Mouse (Mus musculus) small intestine, adult 2 months (tissue): ENCODE data around the gene Tns1. TPM values are rescaled to one million over a fixed set of nuclear protein-coding genes. Genes with fewer than 3 reads are reported as not detected.
A peak's percentile ranks its signal among the peaks of the same experiment; 100 is the strongest.
"Not testable (repeated sequence)": the region's sequence is repeated elsewhere in the genome, so short reads cannot be mapped to it uniquely, and the experiment has no call there.

Experiments used
- H3K27ac ChIP-seq: fragments of 200-500 bp; 2 replicates; pipeline ENCODE4 v1.5.1; 2012; ENCODE audit warnings: low read depth, low read length, control low read depth, inconsistent platforms; ENCODE audit not compliant: insufficient read depth
- H3K27me3 ChIP-seq: fragments of 200-500 bp; 2 replicates; pipeline ENCODE4 v1.6.1; 2012; ENCODE audit warnings: mild to moderate bottlenecking, moderate library complexity, low read length, inconsistent platforms; ENCODE audit not compliant: control insufficient read depth, insufficient read depth
- H3K36me3 ChIP-seq: fragments of 200-500 bp; 2 replicates; pipeline ENCODE4 v1.6.1; 2012; ENCODE audit warnings: mild to moderate bottlenecking, low read length, control low read depth, inconsistent platforms; ENCODE audit not compliant: control insufficient read depth, insufficient read depth
- H3K4me1 ChIP-seq: fragments of 200-500 bp; 2 replicates; pipeline ENCODE4 v1.6.1; 2012; ENCODE audit warnings: low read length, inconsistent platforms, mixed read lengths; ENCODE audit not compliant: control insufficient read depth, insufficient read depth, insufficient read length
- H3K4me3 ChIP-seq: fragments of 200-500 bp; 2 replicates; pipeline ENCODE4 v1.5.1; 2012; ENCODE audit warnings: low read depth, mild to moderate bottlenecking, control low read depth, inconsistent platforms, low read length, moderate library complexity
- CTCF ChIP-seq: fragments of 200-500 bp; IDR thresholded peaks from 2 replicates; pipeline ENCODE4 v1.5.1; 2012; ENCODE audit warnings: low read depth, mild to moderate bottlenecking, control low read depth, inconsistent platforms, low read length, moderate library complexity, mixed read lengths; ENCODE audit not compliant: insufficient replicate concordance, insufficient read length; ENCODE audit errors: extremely low read depth
- POLR2A ChIP-seq: fragments of 200-500 bp; IDR thresholded peaks from 2 replicates; pipeline ENCODE4 v1.6.1; 2012; ENCODE audit warnings: low read depth, mild to moderate bottlenecking, control low read depth, inconsistent platforms, low read length, moderate library complexity
- WGBS: fragments of 180-500 bp; shearing (Covaris S2); methylation state at CpG from one replicate; pipeline ENCODE4 v1.1.7; 2018; 5-methylcytosine and 5-hydroxymethylcytosine counted together
- polyA plus RNA-seq: library from polyadenylated mRNA; depleted of rRNA; stranded (reverse); fragments of >200 nt; gene quantifications from 2 replicates; pipeline ENCODE4 v1.2.3, GENCODE M21; 2012; rRNA removed

Tns1 gene
- 79.6 and 87.0 TPM in 2 replicates for polyA plus RNA-seq

DNA sequence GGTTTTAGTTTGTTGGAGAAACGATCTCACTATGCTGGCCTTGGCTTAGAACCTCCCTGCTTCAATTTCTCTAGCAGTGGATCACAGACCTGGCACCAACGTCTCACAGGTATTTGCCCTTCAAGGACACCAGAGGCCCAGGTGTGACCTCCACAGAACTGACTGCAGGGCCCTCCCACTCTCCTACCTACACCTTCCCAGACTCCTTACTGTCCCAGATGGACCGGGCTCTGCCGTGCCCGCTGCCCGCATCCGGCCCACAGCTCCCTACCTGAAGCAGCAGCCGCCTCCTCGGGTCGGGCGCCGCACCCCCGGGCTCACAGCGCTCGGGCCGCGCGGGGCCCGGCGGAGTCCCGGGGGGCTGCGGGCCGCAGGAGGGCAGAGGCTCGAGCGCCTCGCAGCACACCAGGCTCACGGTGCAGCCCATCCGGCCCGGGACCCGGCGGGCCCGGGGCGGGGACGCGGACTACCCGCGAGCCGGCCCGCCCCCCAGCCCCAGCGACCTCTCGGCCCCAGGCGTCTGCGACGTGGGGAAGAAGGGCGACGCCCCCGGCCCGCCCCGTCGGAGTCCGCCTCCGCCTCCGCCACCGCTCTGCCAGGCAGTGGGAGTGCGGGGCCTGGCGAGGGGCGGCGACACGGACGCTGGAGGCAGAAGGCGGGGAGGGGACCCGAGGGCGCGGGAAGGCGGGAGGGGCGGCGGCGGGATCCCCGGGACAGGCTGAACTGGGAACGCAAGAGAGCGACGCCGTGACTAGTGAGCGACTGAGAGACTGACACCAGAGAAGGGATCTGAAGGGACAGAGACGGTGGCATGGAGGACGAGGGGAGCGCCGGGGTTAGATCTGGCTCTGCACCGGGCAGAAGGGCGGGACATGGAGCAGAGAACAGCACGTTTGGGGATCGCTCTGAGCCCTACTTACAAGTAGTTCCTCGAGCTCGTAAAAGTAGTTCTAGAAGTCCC, at the start of gene Tns1:
Gene Tns1 (minus strand): TSS at position 429 of the 961 bp plus-strand sequence.
- 2% methylated on average over 84 of the region's 84 CpGs for WGBS
- Histone ChIP-seq H3K4me3 (peak within 1 kb of the TSS; percentile 63), H3K27me3 (peaks cover 9% of the 10 kb centered on the region; the same call in 1 of the 2 replicates), H3K36me3 (no peaks in the 10 kb centered on the region), H3K27ac (no peak within 1 kb of the TSS), H3K4me1 (no peaks in the 10 kb centered on the region; the same call in 1 of the 2 replicates)
- TF ChIP-seq CTCF = no peak
- no peak for TF ChIP-seq POLR2A

DNA sequence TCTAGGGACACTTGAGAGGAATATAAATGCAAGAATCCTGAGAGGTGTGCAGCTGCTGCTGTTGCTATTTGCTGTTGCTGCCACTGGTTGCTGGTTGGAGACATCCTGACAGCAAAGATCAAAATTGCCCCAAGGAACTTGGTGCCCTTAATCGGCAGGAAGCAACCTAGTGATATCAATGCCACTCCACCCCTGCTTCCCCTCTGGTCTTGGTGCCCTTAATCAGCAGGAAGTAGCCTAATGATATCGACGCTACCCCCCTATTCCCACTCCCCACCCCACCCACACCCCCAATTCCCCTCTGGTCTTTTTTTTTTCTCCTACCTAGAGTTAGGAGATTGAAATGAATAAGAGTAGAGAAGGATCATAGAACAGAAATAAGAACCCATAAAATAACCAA, 48.5 kb upstream of the Tns1 start:
- no peaks in the 10 kb centered on the region for H3K36me3 ChIP-seq
- no peak overlapping the region for H3K4me3 ChIP-seq
- no peaks in the 10 kb centered on the region for H3K4me1 ChIP-seq
- no peaks in the 10 kb centered on the region for H3K27me3 ChIP-seq
- TF ChIP-seq CTCF (no peak), POLR2A (no peak)
- WGBS = 67% methylated on average over 3 of the region's 3 CpGs
- H3K27ac ChIP-seq = no peak overlapping the region

DNA sequence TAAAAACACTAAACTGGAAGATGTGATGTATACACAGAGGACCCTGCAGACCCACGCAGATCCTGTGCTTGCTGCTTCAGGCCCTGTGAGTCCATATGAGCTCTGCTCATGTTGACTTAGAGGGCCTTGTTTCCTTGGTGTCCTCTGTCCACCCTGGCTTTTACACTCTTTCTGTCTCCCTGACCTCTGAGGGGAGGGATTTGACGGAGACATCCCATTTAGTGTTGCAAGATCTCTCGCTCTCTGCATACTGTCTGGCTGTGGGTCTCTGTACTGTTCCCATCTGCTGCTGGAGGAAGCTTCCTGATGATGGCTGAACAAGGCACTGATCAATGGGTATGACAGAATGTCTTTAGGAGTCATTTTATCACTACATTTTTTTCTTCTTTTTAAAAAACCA, 45.5 kb upstream of the Tns1 start:
- 91% methylated on average over 3 of the region's 3 CpGs for WGBS
- no peak overlapping the region for H3K4me3 ChIP-seq
- H3K27me3 ChIP-seq = no peaks in the 10 kb centered on the region
- no peaks in the 10 kb centered on the region for H3K36me3 ChIP-seq
- no peak for TF ChIP-seq CTCF
- no peak for TF ChIP-seq POLR2A
- H3K27ac ChIP-seq = no peak overlapping the region
- no peaks in the 10 kb centered on the region for H3K4me1 ChIP-seq

DNA sequence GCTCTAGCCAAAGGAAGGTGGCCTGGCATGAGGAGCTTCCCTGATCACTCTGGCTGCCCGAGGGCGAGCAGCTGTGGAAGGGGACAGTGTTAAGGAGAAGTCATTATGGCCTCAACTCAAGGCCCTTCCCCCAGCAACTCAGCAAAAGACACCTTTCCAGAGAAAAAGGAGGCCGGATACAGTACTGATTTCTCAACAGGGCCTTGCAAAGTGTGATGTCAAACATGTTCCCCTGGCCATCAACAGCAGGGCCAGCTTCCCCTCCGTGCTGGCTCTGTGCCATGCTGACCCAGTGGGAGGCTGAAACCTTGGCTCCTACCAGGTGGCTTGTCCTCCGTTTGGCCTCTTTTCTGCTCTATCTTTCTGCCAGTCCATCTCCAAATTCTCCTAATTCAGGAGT, 42.9 kb upstream of the Tns1 start:
- Histone ChIP-seq H3K36me3 (no peaks in the 10 kb centered on the region), H3K4me3 (no peak overlapping the region), H3K27me3 (no peaks in the 10 kb centered on the region), H3K4me1 (no peaks in the 10 kb centered on the region), H3K27ac (no peak overlapping the region)
- TF ChIP-seq CTCF (no peak), POLR2A (no peak)
- WGBS = 82% methylated on average over 5 of the region's 5 CpGs

DNA sequence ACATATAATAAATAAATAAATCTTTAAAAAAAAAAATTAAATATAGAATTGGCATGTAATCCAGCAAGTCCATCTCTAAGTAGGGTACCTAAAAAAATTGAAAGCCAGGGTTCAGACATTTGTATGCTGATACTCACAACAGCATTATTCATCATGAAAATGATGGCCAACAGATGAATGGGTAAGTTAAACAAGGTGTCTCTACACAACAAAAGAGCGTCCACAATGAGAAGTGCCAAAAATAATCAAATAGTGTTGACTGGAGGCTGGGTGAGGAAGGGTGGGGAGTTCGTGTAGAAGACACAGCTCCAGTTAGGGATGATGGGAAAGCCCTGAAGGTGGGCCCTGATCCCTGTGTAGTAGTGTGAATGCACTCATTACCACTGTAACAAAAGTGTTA, 35.8 kb upstream of the Tns1 start:
- no peaks in the 10 kb centered on the region for H3K27me3 ChIP-seq
- no peak for TF ChIP-seq CTCF
- no peak for TF ChIP-seq POLR2A

DNA sequence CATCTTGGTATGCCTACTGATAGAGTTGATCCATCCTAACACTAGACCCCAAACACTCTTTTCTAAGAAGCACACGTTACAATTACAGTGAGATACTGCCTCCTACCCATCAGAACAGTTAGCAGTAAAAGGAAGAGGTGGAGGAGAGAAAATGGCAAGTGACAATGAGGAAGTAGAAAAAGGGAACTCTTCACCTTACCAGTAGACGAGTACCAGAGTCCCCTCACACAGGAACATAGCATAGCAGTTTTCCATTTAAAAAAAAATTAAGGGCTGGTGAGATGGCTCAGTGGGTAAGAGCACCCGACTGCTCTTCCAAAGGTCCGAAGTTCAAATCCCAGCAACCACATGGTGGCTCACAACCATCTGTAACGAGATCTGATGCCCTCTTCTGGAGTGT, 35.4 kb upstream of the Tns1 start:
- H3K27me3 ChIP-seq, H3K36me3 ChIP-seq, H3K4me3 ChIP-seq, H3K4me1 ChIP-seq, H3K27ac ChIP-seq: not testable (repeated sequence)
- 63% methylated on average over 5 of the region's 5 CpGs for WGBS

More for the DNA sequence above, 35.8 kb upstream of the Tns1 start:
- H3K27ac ChIP-seq = no peak overlapping the region
- no peaks in the 10 kb centered on the region for H3K4me1 ChIP-seq
- no peak overlapping the region for H3K4me3 ChIP-seq
- no peaks in the 10 kb centered on the region for H3K36me3 ChIP-seq
- WGBS = 71% methylated on average over 2 of the region's 2 CpGs

DNA sequence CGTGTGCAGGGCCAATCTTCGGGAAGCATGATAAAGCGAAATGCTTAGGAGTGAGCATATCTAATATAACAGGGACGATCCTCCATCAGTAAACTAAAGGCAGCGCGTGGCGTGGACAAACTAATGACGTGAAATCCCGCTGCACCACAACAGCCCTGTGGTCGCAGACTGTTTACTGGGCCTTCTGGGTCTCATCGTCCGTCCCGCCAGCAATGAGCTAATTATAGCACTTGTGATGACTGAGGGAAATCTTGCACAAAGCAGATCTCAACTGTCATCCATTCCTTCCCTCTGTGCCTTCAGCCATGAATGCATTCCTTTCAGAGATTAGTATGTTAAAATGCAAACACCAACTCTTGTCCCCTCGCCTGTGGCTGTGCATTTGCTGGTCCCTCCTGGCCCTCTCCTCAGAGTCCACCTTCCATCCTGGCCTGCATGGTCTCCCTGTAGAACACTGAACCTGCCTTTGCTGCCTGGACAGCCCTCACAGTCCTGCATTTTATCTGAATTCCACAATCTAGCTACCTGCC, 32.2 kb upstream of the Tns1 start:
- no peaks in the 10 kb centered on the region for H3K4me1 ChIP-seq
- TF ChIP-seq POLR2A (no peak), CTCF (no peak)
- H3K27me3 ChIP-seq = no peaks in the 10 kb centered on the region
- no peak overlapping the region for H3K27ac ChIP-seq
- no peak overlapping the region for H3K4me3 ChIP-seq
- no peaks in the 10 kb centered on the region for H3K36me3 ChIP-seq
- WGBS = 74% methylated on average over 14 of the region's 14 CpGs
